Mouse (Mus musculus): ENCODE data around the gene Cramp1l. TPM values are rescaled to one million over a fixed set of nuclear protein-coding genes. Genes with fewer than 3 reads are reported as not detected.

Cramp1l gene
- polyA plus RNA-seq, 1 experiment from 2014 or later = 6.7 TPM

DNA sequence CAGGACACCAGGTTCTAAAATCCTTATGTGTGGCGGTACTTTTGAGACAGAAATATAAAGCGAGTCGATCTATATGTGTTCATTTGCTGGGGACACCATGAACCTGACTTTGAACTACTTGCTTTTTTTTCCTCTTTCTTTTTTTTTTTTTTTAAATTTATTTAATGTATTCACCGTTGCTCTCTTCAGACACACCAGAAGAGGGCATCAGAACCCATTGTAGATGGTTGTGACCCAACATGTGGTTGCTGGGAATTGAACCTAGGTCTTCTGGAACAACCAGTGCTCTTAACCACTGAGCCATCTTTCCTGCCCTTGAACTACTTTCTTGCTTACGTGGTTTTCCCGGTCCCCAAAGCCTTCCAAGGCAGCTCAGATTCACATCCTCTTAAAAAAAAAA is 78.3 kb downstream of the Cramp1l start:
- H3K79me2 ChIP-seq (ENCODE audit: inconsistent target) = peaks cover 44% of the 10 kb centered on the region
- peak overlapping the region; percentile 55 for H3K27ac ChIP-seq
- H3K4me3 ChIP-seq (ENCODE audit: inconsistent target) = peak overlapping the region; percentile 31; the same call in 1 of the 2 replicates
- 41% methylated on average over 6 of the region's 6 CpGs for WGBS (ENCODE audit: missing documents)
- H3K36me3 ChIP-seq (ENCODE audit: inconsistent target) = no peaks in the 10 kb centered on the region

DNA sequence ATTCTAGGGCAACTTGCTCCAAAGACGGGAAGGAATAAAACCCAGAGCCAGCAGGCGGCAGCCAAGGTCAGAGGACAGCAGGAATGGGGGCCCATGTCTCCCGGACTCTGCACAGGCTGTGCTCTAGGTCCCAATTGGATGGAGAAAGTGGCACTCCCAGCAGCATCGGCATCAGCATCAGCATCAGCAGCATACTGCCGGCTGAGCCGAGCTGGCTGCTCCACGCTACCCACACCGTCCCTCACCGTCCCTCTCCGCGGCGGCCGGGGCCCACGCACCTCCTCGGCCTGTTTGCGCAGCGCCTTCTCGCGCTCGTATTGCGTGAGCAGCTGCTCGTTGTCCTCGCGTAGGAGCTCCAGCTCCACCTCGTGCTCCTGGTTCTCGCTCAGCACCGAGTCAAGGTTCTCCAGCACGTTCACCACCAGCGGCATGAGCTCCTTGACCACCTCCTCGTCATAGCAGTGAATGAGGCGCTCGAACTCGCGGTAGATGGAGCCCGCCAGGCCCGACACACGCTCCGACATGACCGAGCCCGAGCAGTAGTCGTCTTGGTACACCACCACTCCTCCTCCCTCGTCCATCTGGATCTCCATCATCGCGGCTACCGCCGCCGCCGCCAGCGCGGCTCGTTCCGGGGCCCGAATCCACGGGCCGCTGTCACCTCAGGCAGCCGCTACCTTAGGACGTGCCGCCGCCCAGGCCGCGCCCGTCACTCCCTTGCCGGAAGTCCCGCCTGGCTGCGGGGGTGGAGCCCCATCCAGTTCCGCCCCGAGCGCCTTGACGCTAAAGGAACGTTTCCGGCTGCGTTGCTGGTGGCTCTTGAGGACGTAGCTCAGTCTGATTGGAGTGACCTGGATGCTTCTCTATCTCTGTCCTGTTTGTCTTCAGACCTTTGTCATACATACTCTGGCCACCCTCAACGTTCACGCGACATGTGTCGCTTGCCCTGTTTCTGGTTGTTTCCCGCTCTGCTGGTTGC is 79.0 kb downstream of the Cramp1l start, which contains the start of gene Mapk8ip3:
Gene Mapk8ip3, minus strand, starts transcription at position 719 of the 979 bp plus-strand sequence.
- WGBS (ENCODE audit: missing documents) = under 1% methylated on average over 70 of the region's 78 CpGs
- H3K27ac ChIP-seq = peak within 1 kb of the TSS; percentile 61
- peaks cover 51% of the 10 kb centered on the region for H3K79me2 ChIP-seq (ENCODE audit: inconsistent target)
- H3K36me3 ChIP-seq (ENCODE audit: inconsistent target) = no peaks in the 10 kb centered on the region
- peak within 1 kb of the TSS; percentile 71 for H3K4me3 ChIP-seq (ENCODE audit: inconsistent target)

GRCm38 (mm10) chr17:24935666-24936065 is 79.9 kb downstream of the Cramp1l start:
- peak overlapping the region; percentile 61 for H3K27ac ChIP-seq
- no peaks in the 10 kb centered on the region for H3K36me3 ChIP-seq (ENCODE audit: inconsistent target)
- H3K79me2 ChIP-seq (ENCODE audit: inconsistent target) = peaks cover 60% of the 10 kb centered on the region
- peak overlapping the region; percentile 71 for H3K4me3 ChIP-seq (ENCODE audit: inconsistent target)

DNA sequence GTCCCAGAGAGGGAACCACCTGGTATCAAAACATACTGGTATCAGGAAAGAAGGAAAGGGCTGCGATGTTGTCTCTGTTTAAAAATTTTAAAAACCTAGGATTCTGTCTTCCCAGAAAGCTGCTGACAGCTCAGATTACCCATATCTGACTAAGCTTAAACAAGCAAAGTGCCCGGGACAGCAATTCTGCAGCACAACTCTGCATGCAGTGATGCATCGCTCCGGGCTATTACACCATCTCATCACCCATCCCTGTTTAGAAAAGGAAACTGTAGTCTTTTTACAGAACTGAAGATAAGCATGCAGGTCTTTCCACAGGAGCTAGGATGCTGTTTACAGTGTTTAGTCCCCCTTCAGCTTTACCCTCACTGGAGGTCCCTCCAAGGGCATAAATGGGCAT is 80.7 kb downstream of the Cramp1l start:
- no peaks in the 10 kb centered on the region for H3K36me3 ChIP-seq (ENCODE audit: inconsistent target)
- H3K79me2 ChIP-seq (ENCODE audit: inconsistent target) = peaks cover 67% of the 10 kb centered on the region
- peak overlapping the region; percentile 71; the same call in 1 of the 2 replicates for H3K4me3 ChIP-seq (ENCODE audit: inconsistent target)
- peak overlapping the region; percentile 61 for H3K27ac ChIP-seq
- 37% methylated on average over 4 of the region's 4 CpGs for WGBS (ENCODE audit: missing documents)

- no peak overlapping the region for H3K4me3 ChIP-seq (ENCODE audit: inconsistent target)
- H3K36me3 ChIP-seq (ENCODE audit: inconsistent target) = no peaks in the 10 kb centered on the region
- 86% methylated on average over 4 of the region's 4 CpGs for WGBS (ENCODE audit: missing documents)
- H3K79me2 ChIP-seq (ENCODE audit: inconsistent target) = peaks cover 85% of the 10 kb centered on the region
- no peak overlapping the region for H3K27ac ChIP-seq
Measured at GRCm38 (mm10) chr17:24933163-24933562, 82.4 kb downstream of the Cramp1l start.

DNA sequence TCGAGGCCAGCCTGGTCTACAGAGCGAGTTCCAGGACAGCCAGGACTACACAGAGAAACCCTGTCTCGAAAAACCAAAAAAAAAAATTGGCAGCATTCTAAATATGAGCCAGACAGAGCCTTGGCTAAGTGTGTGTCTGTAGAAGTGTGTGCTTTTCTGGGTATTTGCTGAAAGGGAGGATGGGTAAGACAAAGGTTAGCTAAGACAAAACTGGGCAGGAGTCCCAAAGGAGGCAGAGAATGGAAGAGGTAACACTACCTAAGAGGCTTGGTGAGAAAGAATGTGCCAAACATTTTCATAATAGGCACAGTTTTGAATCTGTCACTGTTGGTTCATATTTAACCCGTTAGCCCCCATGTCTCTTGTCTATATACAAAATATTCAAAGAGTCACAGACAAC is 83.2 kb downstream of the Cramp1l start:
- H3K4me3 ChIP-seq (ENCODE audit: inconsistent target) = no peak overlapping the region
- peaks cover 92% of the 10 kb centered on the region for H3K79me2 ChIP-seq (ENCODE audit: inconsistent target)
- 98% methylated on average over 4 of the region's 4 CpGs for WGBS (ENCODE audit: missing documents)
- peaks cover 6% of the 10 kb centered on the region; the same call in 1 of the 2 replicates for H3K36me3 ChIP-seq (ENCODE audit: inconsistent target)
- no peak overlapping the region for H3K27ac ChIP-seq

DNA sequence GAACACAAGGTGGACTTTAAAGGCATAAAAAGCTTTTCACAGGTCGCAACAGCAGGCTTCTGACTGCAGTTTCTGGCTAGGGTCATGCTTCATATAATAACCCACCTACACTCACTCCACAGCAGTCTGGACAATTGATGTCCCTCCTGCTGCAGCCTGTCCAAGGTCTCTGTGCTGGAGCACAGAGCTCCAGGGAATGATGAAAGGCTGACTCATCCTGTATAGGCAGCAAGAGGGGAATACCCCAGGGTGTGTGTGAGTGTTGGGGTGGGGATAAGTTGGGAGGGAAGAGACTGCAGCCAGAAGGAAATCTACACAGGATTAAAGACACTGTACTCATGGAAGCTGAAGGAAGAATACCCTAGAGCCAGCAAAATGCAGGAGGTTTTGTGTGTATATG is 86.1 kb downstream of the Cramp1l start:
- no peak overlapping the region for H3K27ac ChIP-seq
- no peak overlapping the region for H3K4me3 ChIP-seq (ENCODE audit: inconsistent target)
- peaks cover 100% of the 10 kb centered on the region for H3K79me2 ChIP-seq (ENCODE audit: inconsistent target)
- H3K36me3 ChIP-seq (ENCODE audit: inconsistent target) = peaks cover 32% of the 10 kb centered on the region
- WGBS (ENCODE audit: missing documents) = 100% methylated on average over 1 of the region's 1 CpGs

DNA sequence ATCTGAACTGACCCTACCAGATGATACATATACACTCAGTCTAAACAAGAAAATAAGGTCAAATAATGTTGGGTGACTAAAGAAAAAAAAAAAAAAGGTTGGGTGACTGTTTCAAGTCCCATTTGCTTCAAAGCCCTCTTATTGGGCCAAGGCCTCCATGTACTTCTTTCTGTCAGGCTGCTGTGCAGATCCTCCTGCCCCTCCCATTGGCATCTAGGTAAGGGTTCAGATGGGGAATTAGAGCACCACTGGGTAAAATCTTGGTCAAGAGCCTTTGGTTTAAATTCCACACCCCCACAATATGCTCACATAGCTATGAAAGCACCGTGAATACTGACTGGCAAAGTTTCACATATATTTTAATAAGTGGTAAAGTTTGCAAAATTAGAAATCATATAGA is 92.3 kb downstream of the Cramp1l start:
- no peak overlapping the region for H3K4me3 ChIP-seq (ENCODE audit: inconsistent target)
- WGBS (ENCODE audit: missing documents) = 90% methylated on average over 1 of the region's 1 CpGs
- peaks cover 95% of the 10 kb centered on the region for H3K36me3 ChIP-seq (ENCODE audit: inconsistent target)
- H3K79me2 ChIP-seq (ENCODE audit: inconsistent target) = peaks cover 42% of the 10 kb centered on the region
- H3K27ac ChIP-seq = no peak overlapping the region

- Histone ChIP-seq H3K27ac (no peak overlapping the region), H3K36me3 (ENCODE audit: inconsistent target) (peaks cover 97% of the 10 kb centered on the region), H3K4me3 (ENCODE audit: inconsistent target) (no peak overlapping the region), H3K79me2 (ENCODE audit: inconsistent target) (no peaks in the 10 kb centered on the region)
Measured at GRCm38 (mm10) chr17:24913984-24914383, 101.6 kb downstream of the Cramp1l start.

Other genes starting within 250 kb of the Cramp1l start
- gene Meiob, start 211.5 kb downstream of the Cramp1l start, polyA plus RNA-seq (2018) = not detected in 3 replicates
- gene Hagh, start 175.6 kb downstream of the Cramp1l start, polyA plus RNA-seq (2018) = 27.7 to 43.0 TPM (median 28.4 TPM) in 3 replicates
- 6.7 to 11.2 TPM (median 10.4 TPM) in 3 replicates for gene Fahd1, start 165.4 kb downstream of the Cramp1l start, polyA plus RNA-seq (2018)
- gene Igfals, start 149.8 kb downstream of the Cramp1l start, polyA plus RNA-seq (2018) = not detected in 3 replicates
- 22.4 to 61.4 TPM (median 44.7 TPM) in 3 replicates for gene Nubp2, start 129.4 kb downstream of the Cramp1l start, polyA plus RNA-seq (2018)
- 17.0 to 23.2 TPM (median 18.9 TPM) in 3 replicates for gene Spsb3, start 129.1 kb downstream of the Cramp1l start, polyA plus RNA-seq (2018)
- gene Eme2, start 120.7 kb downstream of the Cramp1l start, polyA plus RNA-seq (2018) = 4.6 to 7.3 TPM (median 7.2 TPM) in 3 replicates
- gene Mrps34, start 120.7 kb downstream of the Cramp1l start, polyA plus RNA-seq (2018) = 22.2 to 58.4 TPM (median 43.9 TPM) in 3 replicates
- gene Nme3, start 119.3 kb downstream of the Cramp1l start, polyA plus RNA-seq (2018) = 8.8 to 36.2 TPM (median 19.0 TPM) in 3 replicates
- gene Mapk8ip3, start 78.8 kb downstream of the Cramp1l start, polyA plus RNA-seq (2018) = 14.8 to 33.6 TPM (median 23.5 TPM) in 3 replicates
- 22.2 to 58.8 TPM (median 31.5 TPM) in 3 replicates for gene Jpt2, start 55.1 kb downstream of the Cramp1l start, polyA plus RNA-seq (2018)
- gene Ift140, start 297 bp upstream of the Cramp1l start, polyA plus RNA-seq (2018) = 5.9 to 8.6 TPM (median 6.8 TPM) in 3 replicates
- not detected in 3 replicates for gene Tmem204, start 67.8 kb upstream of the Cramp1l start, polyA plus RNA-seq (2018)
- gene Telo2, start 100.2 kb upstream of the Cramp1l start, polyA plus RNA-seq (2018) = 3.5 to 12.8 TPM (median 7.7 TPM) in 3 replicates
- gene Ptx4, start 105.0 kb upstream of the Cramp1l start, polyA plus RNA-seq (2018) = not detected in 3 replicates
- gene Clcn7, start 117.6 kb upstream of the Cramp1l start, polyA plus RNA-seq (2018) = 98.1 to 170 TPM (median 98.2 TPM) in 3 replicates
- not detected in 3 replicates for gene Ccdc154, start 146.7 kb upstream of the Cramp1l start, polyA plus RNA-seq (2018)
- gene Gm38655, start 159.7 kb upstream of the Cramp1l start, polyA plus RNA-seq (2018) = not detected in 3 replicates
- gene BC003965, start 168.8 kb upstream of the Cramp1l start, polyA plus RNA-seq (2018) = 3.5 to 10.5 TPM (median 6.5 TPM) in 3 replicates
- gene Unkl, start 172.6 kb upstream of the Cramp1l start, polyA plus RNA-seq (2018) = 2.4 to 4.9 TPM (median 3.0 TPM) in 3 replicates
- gene Gnptg, start 224.3 kb upstream of the Cramp1l start, polyA plus RNA-seq (2018) = 31.8 to 33.6 TPM (median 33.3 TPM) in 3 replicates
- gene Tsr3, start 224.4 kb upstream of the Cramp1l start, polyA plus RNA-seq (2018) = 9.3 to 15.0 TPM (median 12.1 TPM) in 3 replicates
- not detected in 3 replicates for gene Baiap3, start 240.6 kb upstream of the Cramp1l start, polyA plus RNA-seq (2018)